Mouse (Mus musculus) liver, embryonic 11.5 days (tissue): ENCODE data around the gene Sdccag8. TPM values are rescaled to one million over a fixed set of nuclear protein-coding genes. Genes with fewer than 3 reads are reported as not detected.

Experiments
- ATAC-seq: fragments of 200-750 bp; cut with Nextera tagmentation; replicated peaks from 2 replicates; pipeline ENCODE4 v1.8.0; 2017; ENCODE audit warnings: moderate number of reproducible peaks, mild to moderate bottlenecking, moderate TSS enrichment, moderate library complexity; ENCODE audit not compliant: low FRiP score
- DNase-seq: peaks from one replicate; pipeline ENCODE4 v3.0.0-alpha.2; 2017; ENCODE audit warnings: low spot score
- H3K27ac ChIP-seq: fragments of 300-500 bp; sonication (generic); 2 replicates; pipeline ENCODE4 v1.5.1; 2014; ENCODE audit warnings: mild to moderate bottlenecking, low read depth, low read length, control low read depth
- H3K27me3 ChIP-seq: fragments of 300-500 bp; sonication (generic); replicated peaks from 2 replicates; pipeline ENCODE4 v1.6.1; 2014; ENCODE audit warnings: low read length, mixed read lengths; ENCODE audit not compliant: control insufficient read depth, insufficient read depth
- H3K36me3 ChIP-seq: fragments of 300-500 bp; sonication (generic); 2 replicates; pipeline ENCODE4 v1.6.1; 2014; ENCODE audit warnings: mild to moderate bottlenecking, low read length, moderate library complexity, mixed read lengths; ENCODE audit not compliant: control insufficient read depth, insufficient read depth
- H3K4me1 ChIP-seq: fragments of 300-500 bp; sonication (generic); replicated peaks from 2 replicates; pipeline ENCODE4 v1.6.1; 2014; ENCODE audit warnings: low read length, mixed read lengths; ENCODE audit not compliant: control insufficient read depth, insufficient read depth
- H3K4me2 ChIP-seq: fragments of 300-500 bp; sonication (generic); 2 replicates; pipeline ENCODE4 v1.6.1; 2014; ENCODE audit warnings: mild to moderate bottlenecking, control low read depth, moderate library complexity
- H3K4me3 ChIP-seq: fragments of 300-500 bp; sonication (generic); 2 replicates; pipeline ENCODE4 v1.5.1; 2014; ENCODE audit warnings: low read depth, low read length, control low read depth
- H3K9ac ChIP-seq: fragments of 300-500 bp; sonication (generic); 2 replicates; pipeline ENCODE4 v1.6.1; 2014; ENCODE audit warnings: low read depth, low read length, control low read depth
- H3K9me3 ChIP-seq: fragments of 300-500 bp; sonication (generic); 2 replicates; pipeline ENCODE4 v1.6.1; 2016; ENCODE audit warnings: low read length, inconsistent platforms, mixed read lengths; ENCODE audit not compliant: control insufficient read depth
- WGBS: fragments of 180-500 bp; shearing (Covaris S2); extraction: QIAGEN DNeasy Blood & Tissue Kit; methylation state at CpG from one replicate; pipeline ENCODE4 v1.1.7; 2014; 5-methylcytosine and 5-hydroxymethylcytosine counted together
- polyA plus RNA-seq: library from polyadenylated mRNA; unstranded; fragments of >200 nt; fragmentation: Nextera tagmentation; extraction: Ambion mirVana; gene quantifications from 2 replicates; pipeline ENCODE4 v1.2.1, GENCODE M21; 2014

The Sdccag8 gene
- polyA plus RNA-seq, 1 experiment from 2014 or later = 11.7 TPM

GRCm38 (mm10) chr1:177013313-177013712 lies 198.9 kb downstream of the Sdccag8 start:
- no peak for ATAC-seq
- 81% methylated on average over 1 of the region's 1 CpGs for WGBS
- no peaks in the 10 kb centered on the region for H3K36me3 ChIP-seq
- DNase-seq = no peak
- H3K27me3 ChIP-seq = no peaks in the 10 kb centered on the region
- H3K4me1 ChIP-seq = 0 out of 2 replicates have a peak, but pooled peaks cover 6% of the 10 kb centered on the region
- H3K4me2 ChIP-seq = no peak overlapping the region
- H3K27ac ChIP-seq = no peak overlapping the region
- no peaks in the 10 kb centered on the region for H3K9me3 ChIP-seq
- H3K4me3 ChIP-seq = no peak overlapping the region
- no peak overlapping the region for H3K9ac ChIP-seq

GRCm38 (mm10) chr1:177013776-177014175 lies 199.3 kb downstream of the Sdccag8 start:
- H3K4me3 ChIP-seq = no peak overlapping the region
- no peak for DNase-seq
- WGBS = 89% methylated on average over 3 of the region's 3 CpGs
- 0 out of 2 replicates have a peak, but pooled peaks cover 4% of the 10 kb centered on the region for H3K4me1 ChIP-seq
- H3K9ac ChIP-seq = no peak overlapping the region
- ATAC-seq = no peak
- no peaks in the 10 kb centered on the region for H3K9me3 ChIP-seq
- H3K36me3 ChIP-seq = no peaks in the 10 kb centered on the region
- no peak overlapping the region for H3K27ac ChIP-seq
- H3K4me2 ChIP-seq = no peak overlapping the region
- H3K27me3 ChIP-seq = no peaks in the 10 kb centered on the region

GRCm38 (mm10) chr1:177014346-177014745 lies 199.9 kb downstream of the Sdccag8 start:
- 70% methylated on average over 2 of the region's 2 CpGs for WGBS
- no peaks in the 10 kb centered on the region for H3K36me3 ChIP-seq
- no peak overlapping the region for H3K9ac ChIP-seq
- DNase-seq = no peak
- no peaks in the 10 kb centered on the region for H3K9me3 ChIP-seq
- H3K27ac ChIP-seq = no peak overlapping the region
- no peak for ATAC-seq
- H3K4me2 ChIP-seq = no peak overlapping the region
- H3K4me3 ChIP-seq = no peak overlapping the region
- no peaks in the 10 kb centered on the region for H3K27me3 ChIP-seq
- H3K4me1 ChIP-seq = 0 out of 2 replicates have a peak, but pooled peaks cover 2% of the 10 kb centered on the region

- no peak for DNase-seq
Measured at GRCm38 (mm10) chr1:177014921-177015439, 200.5 kb downstream of the Sdccag8 start.

GRCm38 (mm10) chr1:177015917-177016316 lies 201.5 kb downstream of the Sdccag8 start:
- ATAC-seq = no peak
- DNase-seq = no peak
- no peaks in the 10 kb centered on the region for H3K27me3 ChIP-seq
- H3K9ac ChIP-seq = no peak overlapping the region
- H3K9me3 ChIP-seq = no peaks in the 10 kb centered on the region
- 0 out of 2 replicates have a peak, but pooled peaks cover 2% of the 10 kb centered on the region for H3K4me1 ChIP-seq
- no peak overlapping the region for H3K27ac ChIP-seq
- H3K36me3 ChIP-seq = no peaks in the 10 kb centered on the region
- H3K4me3 ChIP-seq = no peak overlapping the region
- 70% methylated on average over 3 of the region's 3 CpGs for WGBS
- no peak overlapping the region for H3K4me2 ChIP-seq

More at GRCm38 (mm10) chr1:177014921-177015439, 200.5 kb downstream of the Sdccag8 start:
- no peak for ATAC-seq
- Histone ChIP-seq H3K27me3 (no peaks in the 10 kb centered on the region), H3K27ac (no peak overlapping the region), H3K9ac (no peak overlapping the region), H3K36me3 (no peaks in the 10 kb centered on the region), H3K4me3 (no peak overlapping the region), H3K9me3 (no peaks in the 10 kb centered on the region), H3K4me2 (no peak overlapping the region), H3K4me1 (0 out of 2 replicates have a peak, but pooled peaks cover 2% of the 10 kb centered on the region)
- 76% methylated on average over 6 of the region's 6 CpGs for WGBS

GRCm38 (mm10) chr1:177016729-177017128 lies 202.3 kb downstream of the Sdccag8 start:
- no peak overlapping the region for H3K4me3 ChIP-seq
- DNase-seq = no peak
- WGBS = 87% methylated on average over 2 of the region's 2 CpGs
- no peaks in the 10 kb centered on the region for H3K9me3 ChIP-seq
- no peaks in the 10 kb centered on the region for H3K36me3 ChIP-seq
- no peak for ATAC-seq
- no peak overlapping the region for H3K9ac ChIP-seq
- H3K27me3 ChIP-seq = no peaks in the 10 kb centered on the region
- H3K4me2 ChIP-seq = no peak overlapping the region
- H3K27ac ChIP-seq = no peak overlapping the region
- 0 out of 2 replicates have a peak, but pooled peaks cover 2% of the 10 kb centered on the region for H3K4me1 ChIP-seq

- H3K4me3 ChIP-seq = no peak overlapping the region
- no peak for DNase-seq
- ATAC-seq = no peak
- 83% methylated on average over 1 of the region's 1 CpGs for WGBS
- no peaks in the 10 kb centered on the region for H3K27me3 ChIP-seq
- no peak overlapping the region for H3K27ac ChIP-seq
- no peaks in the 10 kb centered on the region for H3K9me3 ChIP-seq
- H3K4me1 ChIP-seq = 0 out of 2 replicates have a peak, but pooled peaks cover 2% of the 10 kb centered on the region
- H3K4me2 ChIP-seq = no peak overlapping the region
- no peak overlapping the region for H3K9ac ChIP-seq
- no peaks in the 10 kb centered on the region for H3K36me3 ChIP-seq
Measured at GRCm38 (mm10) chr1:177018750-177019149, 204.3 kb downstream of the Sdccag8 start.

- ATAC-seq (no peak), DNase-seq (peak; percentile 4)
- Histone ChIP-seq H3K9me3 (no peaks in the 10 kb centered on the region), H3K4me1 (0 out of 2 replicates have a peak, but pooled peaks cover 2% of the 10 kb centered on the region), H3K27me3 (no peaks in the 10 kb centered on the region), H3K36me3 (no peaks in the 10 kb centered on the region), H3K27ac (no peak overlapping the region), H3K4me2 (no peak overlapping the region), H3K9ac (no peak overlapping the region), H3K4me3 (no peak overlapping the region)
- WGBS = 90% methylated on average over 5 of the region's 5 CpGs
Measured at GRCm38 (mm10) chr1:177019668-177020067, 205.2 kb downstream of the Sdccag8 start.

- H3K4me1 ChIP-seq = no peaks in the 10 kb centered on the region
- H3K4me3 ChIP-seq = no peak overlapping the region
- DNase-seq (no peak), ATAC-seq (0 out of 2 replicates have a peak, but pooled peaks have one; percentile 16)
- no peaks in the 10 kb centered on the region for H3K36me3 ChIP-seq
- no peak overlapping the region for H3K27ac ChIP-seq
- no peaks in the 10 kb centered on the region for H3K27me3 ChIP-seq
- H3K9ac ChIP-seq = no peak overlapping the region
- WGBS = 75% methylated on average over 3 of the region's 3 CpGs
- H3K9me3 ChIP-seq = no peaks in the 10 kb centered on the region
- H3K4me2 ChIP-seq = no peak overlapping the region
Measured at GRCm38 (mm10) chr1:177022751-177023150, 208.3 kb downstream of the Sdccag8 start.
